Mouse (Mus musculus) left cerebral cortex, postnatal 36 days (tissue): ENCODE data around the gene Vcpkmt. TPM values are rescaled to one million over a fixed set of nuclear protein-coding genes. Genes with fewer than 3 reads are reported as not detected.

Source experiments
- DNase-seq, 2 experiments: peaks; one replicate each; pipeline ENCODE4 v3.0.0; 2021 to 2022; ENCODE audit warnings: low spot score in 2 of 2, mixed read lengths in 1 of 2
- intact Hi-C: fragments of 180-260 bp; cut with DNase I; formaldehyde crosslinking; loops from one replicate; pipeline ENCODE4 v1.15.1; 2025
- microRNA-seq: library from miRNA; unstranded; fragments of <30 nt; microRNA quantifications from one replicate; pipeline ENCODE4 v1.2.0, GENCODE M21; 2022
- total RNA-seq, 2 experiments: library from RNA; stranded (reverse); gene quantifications; 2 replicates each; pipeline ENCODE4 v1.2.3; 2021

The Vcpkmt gene
- total RNA-seq, 2 experiments from 2014 or later: 20.3 to 24.8 TPM

GRCm38 (mm10) chr12:69541663-69542062 is 41.2 kb downstream of the Vcpkmt start:
- intact Hi-C loops: no loop called here
- no peak for DNase-seq

- DNase-seq: no peak
Observed at GRCm38 (mm10) chr12:69539353-69539752, 43.5 kb downstream of the Vcpkmt start.

GRCm38 (mm10) chr12:69538362-69538950 is 44.4 kb downstream of the Vcpkmt start:
- intact Hi-C loops: loop anchor here (5.0 kb wide), 2 partner anchors 36 to 86 kb away; no protein-coding TSS in a partner anchor
- DNase-seq: no peak

More at GRCm38 (mm10) chr12:69539353-69539752, 43.5 kb downstream of the Vcpkmt start:
- intact Hi-C loops: loop anchor here (5.0 kb wide), 2 partner anchors 37 to 87 kb away; no protein-coding TSS in a partner anchor

GRCm38 (mm10) chr12:69537675-69538361 is 45.0 kb downstream of the Vcpkmt start:
- intact Hi-C loops: loop anchor here (5.0 kb wide), 2 partner anchors 36 to 86 kb away; no protein-coding TSS in a partner anchor
- peak; percentile 36 to 38 for DNase-seq

GRCm38 (mm10) chr12:69537243-69537674 is 45.6 kb downstream of the Vcpkmt start:
- intact Hi-C loops: loop anchor here (5.0 kb wide), 2 partner anchors 35 to 85 kb away; no protein-coding TSS in a partner anchor

GRCm38 (mm10) chr12:69536616-69537242 is 46.1 kb downstream of the Vcpkmt start:
- intact Hi-C loops: loop anchor here (5.0 kb wide), 2 partner anchors 34 to 84 kb away; no protein-coding TSS in a partner anchor
- no peak for DNase-seq

More at GRCm38 (mm10) chr12:69537243-69537674, 45.6 kb downstream of the Vcpkmt start:
- DNase-seq: peak; percentile 19 to 21

- no peak for DNase-seq
- intact Hi-C loops: no loop called here
Observed at GRCm38 (mm10) chr12:69533237-69533636, 49.6 kb downstream of the Vcpkmt start.

- intact Hi-C loops: no loop called here
- no peak for DNase-seq
Observed at GRCm38 (mm10) chr12:69532530-69532929, 50.3 kb downstream of the Vcpkmt start.

GRCm38 (mm10) chr12:69532091-69532490 is 50.7 kb downstream of the Vcpkmt start:
- no peak for DNase-seq
- intact Hi-C loops: no loop called here

- intact Hi-C loops: no loop called here
- no peak for DNase-seq
Observed at GRCm38 (mm10) chr12:69529694-69530403, 53.0 kb downstream of the Vcpkmt start.

GRCm38 (mm10) chr12:69528275-69529032 is 54.4 kb downstream of the Vcpkmt start:
- intact Hi-C loops: no loop called here
- no peak for DNase-seq

Small RNAs within 50 kb of the gene (microRNA-seq; reads per million reads assigned to microRNA genes)
- gene Gm23018: not detected

Other genes with a start within 250 kb of the Vcpkmt start
- 10 to 100 TPM; 35.9 to 53.2 TPM for gene Nemf, start 225.9 kb downstream of the Vcpkmt start, total RNA-seq
- gene Arf6, start 210.9 kb downstream of the Vcpkmt start, total RNA-seq: 10 to 100 TPM; 49.9 to 61.4 TPM
- 1 to 10 TPM in 1 of 2 experiments, under 1 TPM in 1; 0.93 to 1.7 TPM for gene Gm9887, start 210.6 kb downstream of the Vcpkmt start, total RNA-seq
- gene Sos2, start 98.8 kb upstream of the Vcpkmt start, total RNA-seq: 10 to 100 TPM; 30.8 to 33.7 TPM
- 10 to 100 TPM; 15.4 to 18.6 TPM for gene L2hgdh, start 141.8 kb upstream of the Vcpkmt start, total RNA-seq
- 10 to 100 TPM; 32.0 to 34.7 TPM for gene Atp5s, start 141.9 kb upstream of the Vcpkmt start, total RNA-seq
- 10 to 100 TPM; 26.8 to 37.5 TPM for gene Cdkl1, start 208.2 kb upstream of the Vcpkmt start, total RNA-seq